Mouse (Mus musculus) bone marrow, adult 2 months (tissue): Measurements from ENCODE around the gene Gm21973. TPM values are rescaled to one million over a fixed set of nuclear protein-coding genes. Genes with fewer than 3 reads are reported as not detected.

ENCODE experiments used
- H3K27ac ChIP-seq: fragments of 200-500 bp; 2 replicates; pipeline ENCODE4 v1.5.1; 2012; ENCODE audit warnings: low read depth, mild to moderate bottlenecking, control low read depth, inconsistent platforms, low read length; ENCODE audit not compliant: control insufficient read depth, poor library complexity, insufficient read depth
- H3K4me1 ChIP-seq: fragments of 200-500 bp; 2 replicates; pipeline ENCODE4 v1.6.1; 2011; ENCODE audit warnings: low read length; ENCODE audit not compliant: control insufficient read depth, insufficient read depth
- H3K4me3 ChIP-seq: fragments of 200-500 bp; replicated peaks from 2 replicates; pipeline ENCODE3; 2011; ENCODE audit warnings: mild to moderate bottlenecking, low read depth, low read length, control low read depth; ENCODE audit not compliant: control insufficient read depth
- CTCF ChIP-seq: fragments of 200-500 bp; IDR thresholded peaks from 2 replicates; pipeline ENCODE4 v1.5.1; 2011; ENCODE audit warnings: low read length, control low read depth; ENCODE audit not compliant: control insufficient read depth, insufficient read depth
- POLR2A ChIP-seq: fragments of 200-500 bp; IDR thresholded peaks from 2 replicates; pipeline ENCODE4 v1.6.1; 2011; ENCODE audit warnings: low read depth, mild to moderate bottlenecking, control low read depth, low read length, borderline replicate concordance; ENCODE audit not compliant: control insufficient read depth
- WGBS: fragments of 180-500 bp; shearing (Covaris S2); methylation state at CpG from one replicate; pipeline ENCODE4 v1.1.7; 2018; 5-methylcytosine and 5-hydroxymethylcytosine counted together
- polyA plus RNA-seq: library from polyadenylated mRNA; stranded (reverse); fragments of >200 nt; gene quantifications from 2 replicates; pipeline ENCODE4 v1.2.4, GENCODE M21; 2011; ENCODE audit warnings: low replicate concordance; ENCODE audit not compliant: missing spikeins, insufficient read depth, insufficient read length

The Gm21973 gene
- polyA plus RNA-seq, 1 experiment, result not detected

DNA sequence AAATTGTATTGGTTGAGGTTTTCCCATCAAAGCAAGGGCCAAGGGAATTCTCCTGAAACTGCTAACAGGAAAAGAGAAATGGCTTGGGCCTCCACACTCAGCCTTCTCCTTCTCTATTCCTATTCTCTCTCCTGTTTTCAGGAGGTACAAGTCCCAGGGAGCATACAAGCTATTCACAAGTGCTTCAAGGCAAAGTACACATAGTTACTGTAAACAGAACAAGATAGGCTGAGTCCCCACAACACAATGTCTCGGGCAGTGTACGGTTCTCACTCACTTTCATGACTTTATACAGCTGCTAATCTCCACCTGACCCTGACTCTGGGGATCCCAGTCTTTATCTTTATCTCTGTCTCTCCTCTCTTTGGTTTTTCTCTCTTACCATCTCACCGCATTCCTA, 50.2 kb downstream of the Gm21973 start:
- 73% methylated on average over 3 of the region's 3 CpGs for WGBS
- no peak overlapping the region for H3K27ac ChIP-seq

DNA sequence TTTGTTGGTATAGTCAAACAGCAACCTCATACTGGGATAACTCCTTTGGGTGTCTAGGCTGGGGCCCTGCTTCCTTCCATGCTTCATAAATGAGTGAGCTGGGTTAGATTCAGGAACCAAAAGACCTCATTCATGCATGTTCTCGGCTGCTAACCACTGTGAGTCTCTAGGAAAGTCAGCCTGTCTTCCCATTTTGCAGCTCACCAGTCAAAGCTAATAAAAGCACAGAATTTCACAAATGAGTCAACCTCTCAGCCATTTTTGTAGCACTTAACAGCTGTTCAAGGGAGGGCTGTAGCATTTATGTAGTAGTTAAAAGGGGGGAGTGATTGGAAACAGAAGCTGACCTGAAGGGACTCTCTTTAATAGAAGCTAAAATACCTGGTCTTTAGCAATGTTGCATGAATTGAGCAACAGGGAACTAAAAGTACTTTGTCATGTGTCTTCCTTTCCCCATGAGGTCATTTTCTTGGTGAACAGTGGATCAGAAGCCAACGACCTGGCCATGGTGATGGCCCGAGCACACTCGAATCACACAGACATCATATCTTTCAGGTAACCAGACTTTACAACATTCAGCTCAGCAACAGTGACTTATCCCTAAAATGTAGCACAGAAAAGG, 53.3 kb downstream of the Gm21973 start:
- no peak overlapping the region for H3K27ac ChIP-seq
- no peaks in the 10 kb centered on the region for H3K4me1 ChIP-seq
- TF ChIP-seq POLR2A, result no peak
- no peak for TF ChIP-seq CTCF
- 66% methylated on average over 4 of the region's 4 CpGs for WGBS
- H3K4me3 ChIP-seq, result no peak overlapping the region

More for the DNA sequence above, 50.2 kb downstream of the Gm21973 start:
- no peaks in the 10 kb centered on the region for H3K4me1 ChIP-seq
- H3K4me3 ChIP-seq, result no peak overlapping the region
- TF ChIP-seq POLR2A (no peak), CTCF (no peak)

DNA sequence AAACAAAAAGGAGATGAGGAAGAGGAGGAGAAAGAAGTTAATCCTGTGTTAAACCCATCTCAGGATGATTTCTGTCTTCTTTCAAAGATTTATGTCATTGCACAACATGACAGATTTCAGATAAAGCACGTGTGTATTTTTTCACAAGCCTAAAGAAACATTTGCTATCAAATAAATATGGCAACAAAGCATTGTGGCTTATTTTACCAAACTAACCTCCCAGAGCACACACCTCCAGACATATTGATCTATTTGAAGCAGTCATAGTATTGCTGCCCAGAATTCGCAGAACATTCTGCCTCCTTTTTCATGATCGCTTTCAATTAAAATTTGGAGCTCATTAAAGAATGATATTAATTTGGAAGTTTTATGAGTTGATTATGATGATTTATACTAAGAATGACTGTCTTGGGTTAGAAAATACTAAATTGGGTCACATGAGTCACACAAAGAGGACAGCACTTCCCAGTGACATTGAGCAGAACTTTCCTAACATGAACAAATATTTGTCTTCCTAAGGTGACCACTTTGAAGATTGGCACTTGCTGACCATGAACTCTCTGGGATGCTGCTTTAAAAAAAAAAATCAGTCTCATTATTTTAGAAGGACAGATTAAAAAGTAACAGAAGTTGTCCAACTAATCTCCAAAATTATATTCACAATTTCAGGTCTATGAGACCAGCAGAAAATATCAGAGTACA, 54.7 kb downstream of the Gm21973 start:
- H3K4me1 ChIP-seq, result no peaks in the 10 kb centered on the region
- no peak overlapping the region for H3K4me3 ChIP-seq
- WGBS, result 85% methylated on average over 3 of the region's 3 CpGs
- TF ChIP-seq POLR2A (no peak), CTCF (no peak)
- H3K27ac ChIP-seq, result no peak overlapping the region

DNA sequence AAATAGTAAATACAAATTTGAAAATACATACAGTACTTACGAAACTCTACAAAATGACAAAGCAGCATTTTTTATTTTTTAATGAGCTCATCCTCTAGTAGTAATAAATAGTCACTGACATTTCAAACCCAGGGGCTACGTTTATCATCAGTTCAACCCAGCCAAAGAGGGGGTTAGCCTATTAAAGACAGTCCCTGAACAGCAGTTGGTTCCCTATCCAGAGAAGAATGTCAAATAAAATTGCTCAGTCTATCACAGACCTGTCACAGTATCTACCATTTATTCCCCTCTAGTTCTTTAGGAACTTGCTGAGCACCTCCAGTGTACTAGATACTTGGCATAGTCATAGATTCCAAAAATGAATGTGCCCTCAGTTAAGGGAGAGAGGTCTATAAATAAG, 62.1 kb downstream of the Gm21973 start:
- Histone ChIP-seq H3K4me3 (no peak overlapping the region), H3K4me1 (no peaks in the 10 kb centered on the region), H3K27ac (no peak overlapping the region)
- 66% methylated on average over 2 of the region's 2 CpGs for WGBS
- TF ChIP-seq CTCF, result no peak
- no peak for TF ChIP-seq POLR2A

DNA sequence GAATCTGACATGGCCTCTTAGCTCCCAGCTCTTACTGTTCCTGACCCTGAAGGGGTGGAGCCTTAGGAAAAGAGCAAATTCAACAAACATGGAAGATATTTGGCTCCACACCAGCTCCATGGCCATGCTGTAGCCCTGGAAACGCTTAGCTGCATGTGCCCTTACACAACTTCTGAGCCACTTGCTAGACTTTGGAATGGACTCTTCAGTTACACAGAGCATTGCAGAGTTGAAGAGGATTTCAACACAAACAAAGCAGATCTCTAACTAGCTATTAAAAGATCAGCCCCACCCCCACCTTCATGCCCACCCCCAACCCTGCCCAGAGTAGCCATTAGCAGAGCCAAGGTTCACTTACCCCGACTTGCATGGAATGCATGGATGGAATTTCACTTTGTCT, 74.6 kb downstream of the Gm21973 start:
- 69% methylated on average over 2 of the region's 2 CpGs for WGBS
- TF ChIP-seq POLR2A (no peak), CTCF (no peak)
- no peaks in the 10 kb centered on the region for H3K4me1 ChIP-seq
- H3K27ac ChIP-seq, result no peak overlapping the region
- no peak overlapping the region for H3K4me3 ChIP-seq

GRCm38 (mm10) chr15:10400415-10400814, 75.2 kb downstream of the Gm21973 start:
- no peak for TF ChIP-seq CTCF
- 59% methylated on average over 3 of the region's 3 CpGs for WGBS

DNA sequence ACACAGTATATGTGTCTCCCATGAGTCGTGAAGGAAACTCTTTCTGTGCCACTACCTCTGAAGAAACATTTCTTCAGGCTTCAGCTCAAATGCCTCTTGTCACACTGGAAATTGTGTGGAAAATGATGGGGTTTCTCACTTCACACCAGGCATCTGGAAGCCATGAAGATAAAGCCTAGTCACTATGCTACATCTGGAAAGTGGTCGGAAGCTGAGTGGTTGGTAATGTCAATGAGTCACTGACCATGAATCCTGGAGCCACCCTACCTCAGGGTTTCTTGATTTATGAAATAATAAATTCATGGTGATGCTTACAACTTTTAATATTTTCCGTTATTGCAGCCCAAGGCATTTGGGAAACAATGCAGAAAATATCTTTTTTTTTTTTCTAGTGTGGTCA, 84.7 kb downstream of the Gm21973 start:
- no peak overlapping the region for H3K27ac ChIP-seq
- no peak overlapping the region for H3K4me3 ChIP-seq
- no peaks in the 10 kb centered on the region for H3K4me1 ChIP-seq
- no peak for TF ChIP-seq CTCF
- no peak for TF ChIP-seq POLR2A
- WGBS, result 81% methylated on average over 3 of the region's 3 CpGs

More at GRCm38 (mm10) chr15:10400415-10400814, 75.2 kb downstream of the Gm21973 start:
- H3K4me3 ChIP-seq, result no peak overlapping the region
- H3K27ac ChIP-seq, result no peak overlapping the region
- no peaks in the 10 kb centered on the region for H3K4me1 ChIP-seq

GRCm38 (mm10) chr15:10410881-10411280, 85.7 kb downstream of the Gm21973 start:
- Histone ChIP-seq H3K4me1 (no peaks in the 10 kb centered on the region), H3K4me3 (no peak overlapping the region), H3K27ac (no peak overlapping the region)
- TF ChIP-seq POLR2A, result no peak
- no peak for TF ChIP-seq CTCF
- 81% methylated on average over 2 of the region's 2 CpGs for WGBS
